Comparison of ENCODE assay signal across 26 mouse cellular contexts in the genomic region with DNA sequence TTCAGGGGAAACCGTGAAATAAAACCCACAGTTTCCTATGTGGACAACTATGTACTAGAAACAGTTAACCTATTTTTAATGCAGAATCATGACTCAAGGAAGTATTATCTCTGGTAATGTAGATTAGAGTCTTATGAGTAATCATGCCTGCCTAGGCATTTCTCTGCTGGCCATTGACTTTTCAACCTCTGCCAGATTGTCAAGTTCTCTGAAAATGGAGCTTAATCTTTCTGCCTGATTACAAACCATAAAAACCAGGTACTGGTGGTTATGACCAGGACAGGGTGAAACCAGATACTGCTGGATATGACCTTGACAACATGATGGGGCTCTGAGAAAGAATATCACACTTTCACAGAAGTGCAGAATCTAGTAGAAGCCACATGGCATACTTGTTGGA.
DNase-seq lines count a peak whose midpoint lies in the region; ATAC-seq lines count a peak whose summit lies in the region.
"Had no signal": no experiment of that assay in that cellular context is flagged by ENCODE, and none has a peak within 500 bp of the region (broad histone marks: within the 10 kb centered on the region; RNA-seq: fewer than 3 reads in every experiment).

No protein-coding gene starts in this region.

- no peaks in the 10 kb centered on the region for H3K36me3 ChIP-seq in intestine, embryonic 16.5 days (ENCODE audit: control insufficient read depth, insufficient read depth, low read length)
- H3K36me3 ChIP-seq: embryonic facial prominence, embryonic 13.5 days; embryonic facial prominence, embryonic 15.5 days; forebrain, embryonic 10.5 days; forebrain, embryonic 12.5 days; G1E had no signal

- H3K27ac ChIP-seq in intestine, embryonic 16.5 days (ENCODE audit: low read length) = no peak overlapping the region
- H3K27ac ChIP-seq: embryonic facial prominence, embryonic 13.5 days; embryonic facial prominence, embryonic 15.5 days; forebrain, embryonic 10.5 days; forebrain, embryonic 12.5 days had no signal

- no peaks in the 10 kb centered on the region for H3K4me1 ChIP-seq in intestine, embryonic 16.5 days (ENCODE audit: control insufficient read depth, insufficient read depth, low read length)
- H3K4me1 ChIP-seq: embryonic facial prominence, embryonic 13.5 days; embryonic facial prominence, embryonic 15.5 days; forebrain, embryonic 10.5 days; forebrain, embryonic 12.5 days had no signal

- H3K4me2 ChIP-seq in intestine, embryonic 16.5 days (ENCODE audit: low read depth, low read length) = no peak overlapping the region
- H3K4me2 ChIP-seq: embryonic facial prominence, embryonic 13.5 days; embryonic facial prominence, embryonic 15.5 days; forebrain, embryonic 12.5 days had no signal

- H3K9me3 ChIP-seq in intestine, embryonic 16.5 days (ENCODE audit: control insufficient read depth, low read length) = no peaks in the 10 kb centered on the region
- H3K9me3 ChIP-seq: embryonic facial prominence, embryonic 13.5 days; embryonic facial prominence, embryonic 15.5 days; forebrain, embryonic 10.5 days; forebrain, embryonic 12.5 days; G1E had no signal

- WGBS in intestine, embryonic 16.5 days = 69% methylated on average over 1 of the region's 1 CpGs

- DNase-seq in kidney, postnatal 14 days = no peak
- DNase-seq in cerebellum, adult 8-10 months = no peak
- no peak for DNase-seq in kidney, postnatal 36 days
- DNase-seq: adrenal gland, adult 8-10 months; adrenal gland, postnatal 14 days; B cell, adult 2 months; cerebellum, adult 11 months; cerebellum, adult 18-20 months; cerebellum, adult 9-10 months; cerebellum, postnatal 10 days; cerebellum, postnatal 25 days; embryo, embryonic 11 days had no signal

- H3K27me3 ChIP-seq in intestine, embryonic 16.5 days (replicated peaks; ENCODE audit: control insufficient read depth, insufficient read depth, low read length) = no peaks in the 10 kb centered on the region
- H3K27me3 ChIP-seq: CH12.LX; embryonic facial prominence, embryonic 13.5 days; embryonic facial prominence, embryonic 15.5 days; forebrain, embryonic 12.5 days; Patski had no signal

- H3K4me3 ChIP-seq in intestine, embryonic 16.5 days (ENCODE audit: low read length) = no peak overlapping the region
- H3K4me3 ChIP-seq: embryonic facial prominence, embryonic 13.5 days; embryonic facial prominence, embryonic 15.5 days; erythroblast, embryonic 14.5 days; forebrain, embryonic 10.5 days; forebrain, embryonic 12.5 days had no signal

- no peak overlapping the region for H3K9ac ChIP-seq in intestine, embryonic 16.5 days (ENCODE audit: low read depth, low read length)
- H3K9ac ChIP-seq: embryonic facial prominence, embryonic 13.5 days; embryonic facial prominence, embryonic 15.5 days; forebrain, embryonic 12.5 days had no signal

- ATAC-seq in common myeloid progenitor, adult 5-6 weeks (replicated peaks; ENCODE audit: low read depth, poor library complexity, severe bottlenecking) = 0 out of 2 replicates have a peak, but pooled peaks have one; percentile 36
- ATAC-seq in intestine, embryonic 16.5 days = peak; percentile 72
- ATAC-seq: activated CD4-positive, CD25-positive, alpha-beta regulatory T cell, adult 4 months; CD4-positive, CD25-positive, alpha-beta regulatory T cell, adult 4 months; forebrain, embryonic 14.5 days; forebrain, embryonic 16.5 days; Patski had no signal
